Mouse (Mus musculus): ENCODE measurements around the gene Fzd7.
"Not testable (repeated sequence)": the region's sequence is repeated elsewhere in the genome, so short reads cannot be mapped to it uniquely, and the experiment has no call there.

GRCm38 (mm10) chr1:59442721-59443120, 39.5 kb upstream of the Fzd7 start:
- TF ChIP-seq POLR2A (IDR thresholded peaks at IDR 0.05; ENCODE audit: insufficient read length, low read depth); POLR2AphosphoS2 (IDR thresholded peaks at IDR 0.05; ENCODE audit: insufficient read length, low read depth); USF1 (IDR thresholded peaks at IDR 0.05; ENCODE audit: low read depth); MYOG (IDR thresholded peaks at IDR 0.05; ENCODE audit: control insufficient read depth in 1 of 3, insufficient read depth in 1 of 3, insufficient read length in 2 of 3, low read depth in 2 of 3); REST (IDR thresholded peaks at IDR 0.05; ENCODE audit: insufficient read depth, insufficient read length): not testable (repeated sequence)
